Mouse (Mus musculus): ENCODE results near the gene Gfod1.

DNA sequence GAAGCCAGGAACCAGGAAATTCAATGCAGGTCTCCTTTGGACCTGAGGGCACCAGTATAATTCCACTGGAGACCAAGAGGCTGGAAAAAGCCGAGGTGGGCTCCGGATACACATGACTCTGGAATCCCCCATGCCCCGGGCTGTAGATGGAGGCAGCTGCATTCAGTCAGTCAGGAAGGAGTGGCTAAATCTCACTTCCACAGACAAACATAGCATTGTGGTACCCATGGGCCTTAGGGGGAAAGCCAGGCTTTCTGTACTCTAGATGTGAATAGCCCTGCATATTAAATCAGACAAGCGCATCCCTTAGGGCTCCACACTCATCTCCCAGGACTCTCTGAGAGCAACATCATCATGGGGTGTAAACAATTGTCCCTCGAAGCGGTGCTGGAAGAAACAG, 14.9 kb downstream of the Gfod1 start:
- TF ChIP-seq TCF12 (IDR thresholded peaks at IDR 0.05; ENCODE audit: insufficient read depth, poor library complexity, severe bottlenecking) (no peak), POLR2A (IDR thresholded peaks at IDR 0.05; ENCODE audit: insufficient read length, low read depth) (no peak), MAX (IDR thresholded peaks at IDR 0.05; ENCODE audit: low read depth) (no peak), USF1 (IDR thresholded peaks at IDR 0.05; ENCODE audit: low read depth) (no peak), CEBPB (IDR thresholded peaks at IDR 0.05; ENCODE audit: insufficient read depth, poor library complexity, severe bottlenecking) (no peak), E2F4 (IDR thresholded peaks at IDR 0.05; ENCODE audit: insufficient read depth) (no peak), REST (IDR thresholded peaks at IDR 0.05; ENCODE audit: insufficient read depth, insufficient read length) (no peak), MYOG (IDR thresholded peaks at IDR 0.05; ENCODE audit: control insufficient read depth in 1 of 3, insufficient read depth in 1 of 3, insufficient read length in 2 of 3, low read depth in 2 of 3) (no peak)

All from myocyte (in vitro differentiated cells).